Comparison of ENCODE assay signal across 8 mouse cellular contexts in the genomic region with DNA sequence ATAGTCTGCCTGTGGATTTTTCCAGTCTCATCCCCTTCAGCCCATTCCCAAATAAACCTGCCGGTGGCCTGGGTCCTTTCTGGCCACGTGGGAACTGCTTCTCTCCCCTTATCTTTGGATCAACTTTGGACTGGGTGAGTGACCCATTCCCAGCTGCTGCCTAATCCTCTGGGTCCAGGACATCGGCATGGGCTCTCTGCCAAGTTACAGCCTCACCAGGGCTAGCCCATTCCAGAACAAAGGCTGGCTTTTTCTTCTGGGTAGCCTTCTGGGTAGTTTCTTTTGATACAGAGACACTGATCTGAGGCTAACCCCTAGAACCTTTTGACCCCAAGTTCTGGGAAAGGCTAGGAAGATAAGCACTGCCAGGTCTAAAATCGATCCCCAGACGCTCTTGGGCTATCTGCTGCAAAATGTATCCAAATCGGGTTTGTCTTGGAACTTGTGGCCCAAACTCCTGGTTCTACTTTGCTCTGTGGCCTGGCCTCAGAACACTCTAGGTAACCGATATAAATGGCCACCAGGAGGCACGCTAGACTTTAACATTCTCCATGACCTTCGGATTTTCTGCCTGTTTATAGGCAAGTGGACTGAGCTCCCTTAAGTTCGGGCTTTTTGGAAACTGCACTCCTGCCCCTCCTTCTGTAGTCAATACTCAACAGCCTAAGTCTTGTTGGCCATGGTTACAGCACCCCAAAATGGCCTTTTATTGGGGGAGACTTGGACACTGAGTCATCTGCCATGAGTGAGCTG. TPM values are rescaled to one million over a fixed set of nuclear protein-coding genes. Genes with fewer than 3 reads are reported as not detected.
DNase-seq lines count a peak whose midpoint lies in the region; ATAC-seq and TF ChIP-seq lines count a peak whose summit lies in the region.
"Had no signal": no experiment of that assay in that cellular context is flagged by ENCODE, and none has a peak within 500 bp of the region (broad histone marks: within the 10 kb centered on the region; RNA-seq: fewer than 3 reads in every experiment).

No protein-coding gene starts in this region.

- H3K27ac ChIP-seq in liver, adult 2 months (replicated peaks; ENCODE audit: insufficient read depth, low read depth, low read length), result peak overlapping the region; percentile 38; the same call in 1 of the 2 replicates
- no peak overlapping the region for H3K27ac ChIP-seq in midbrain, embryonic 16.5 days (ENCODE audit: low read length)
- H3K27ac ChIP-seq: heart, embryonic 15.5 days had no signal

- H3K4me2 ChIP-seq in midbrain, embryonic 16.5 days (ENCODE audit: low read length), result no peak overlapping the region
- H3K4me2 ChIP-seq: heart, embryonic 15.5 days had no signal

- TF ChIP-seq CTCF in liver, adult 2 months (IDR thresholded peaks at IDR 0.05; ENCODE audit: low read depth, low read length), result peak; percentile 36

- no peak for TF ChIP-seq POLR2A in liver, adult 2 months (IDR thresholded peaks at IDR 0.05; ENCODE audit: extremely low read depth, insufficient read depth, low read length)

- H3K36me3 ChIP-seq in liver, adult 2 months (ENCODE audit: control insufficient read depth, insufficient read depth, low read length), result no peaks in the 10 kb centered on the region
- no peaks in the 10 kb centered on the region for H3K36me3 ChIP-seq in midbrain, embryonic 16.5 days (ENCODE audit: control insufficient read depth, insufficient read depth, low read length)
- H3K36me3 ChIP-seq: heart, embryonic 15.5 days had no signal

- no peak overlapping the region for H3K4me3 ChIP-seq in liver, adult 2 months (ENCODE audit: insufficient read depth, low read depth, low read length)
- no peak overlapping the region for H3K4me3 ChIP-seq in midbrain, embryonic 16.5 days (ENCODE audit: low read depth, low read length)
- H3K4me3 ChIP-seq: heart, embryonic 15.5 days had no signal

- H3K27me3 ChIP-seq in liver, adult 2 months (ENCODE audit: control insufficient read depth, insufficient read depth, low read length), result no peaks in the 10 kb centered on the region
- no peaks in the 10 kb centered on the region for H3K27me3 ChIP-seq in midbrain, embryonic 16.5 days (ENCODE audit: control insufficient read depth, insufficient read depth, low read depth, low read length)
- H3K27me3 ChIP-seq: heart, embryonic 15.5 days had no signal

- 23% methylated on average over 10 of the region's 10 CpGs for WGBS in liver, adult 2 months
- WGBS in midbrain, embryonic 16.5 days, result 60% methylated on average over 10 of the region's 10 CpGs

- peak; percentile 64; the same call in 1 of the 2 replicates for ATAC-seq in megakaryocyte-erythroid progenitor cell, adult 5-6 weeks (replicated peaks; ENCODE audit: low FRiP score, low TSS enrichment, poor library complexity, severe bottlenecking)
- no peak for ATAC-seq in granulocyte monocyte progenitor cell, adult 5-6 weeks (replicated peaks; ENCODE audit: poor library complexity, severe bottlenecking)
- no peak for ATAC-seq in midbrain, embryonic 16.5 days

- DNase-seq in liver, adult 2 months (ENCODE audit: extremely low read depth, low read depth, low spot score), result peak; percentile 77
- DNase-seq in liver (no peak), ES-CJ7 (ENCODE audit: low read depth, low spot score) (peak; percentile 19)
- peak; percentile 22 to 38 for DNase-seq in adrenal gland, postnatal 36 days

- no peaks in the 10 kb centered on the region for H3K9me3 ChIP-seq in midbrain, embryonic 16.5 days (replicated peaks; ENCODE audit: control insufficient read depth, low read length, poor library complexity, severe bottlenecking)
- H3K9me3 ChIP-seq: heart, embryonic 15.5 days had no signal

- H3K9ac ChIP-seq in liver, adult 2 months (ENCODE audit: low read depth, low read length), result 0 out of 2 replicates have a peak overlapping the region, but pooled peaks have one; percentile 8
- no peak overlapping the region for H3K9ac ChIP-seq in midbrain, embryonic 16.5 days (ENCODE audit: low read depth, low read length)
- H3K9ac ChIP-seq: heart, embryonic 15.5 days had no signal

- H3K4me1 ChIP-seq in liver, adult 2 months (ENCODE audit: control insufficient read depth, insufficient read depth, low read length), result peaks cover 11% of the 10 kb centered on the region
- no peaks in the 10 kb centered on the region for H3K4me1 ChIP-seq in midbrain, embryonic 16.5 days (ENCODE audit: control insufficient read depth, insufficient read depth, low read length)
- H3K4me1 ChIP-seq: heart, embryonic 15.5 days had no signal

- H3K79me2 ChIP-seq in liver, adult 2 months (ENCODE audit: control insufficient read depth, insufficient read depth, low read length), result no peaks in the 10 kb centered on the region

RNA-seq across cellular contexts. Expression of a gene that starts 9.8 kb away (rescaled TPM):
- total RNA-seq in liver, adult 2 months (2014; rRNA removed), result 6.5 and 8.6 TPM in 2 replicates
- 15.1 and 17.3 TPM in 2 replicates for polyA plus RNA-seq in liver, adult 2 months (2012; rRNA removed)
- 10 to 100 TPM; 33.4 to 51.6 TPM for total RNA-seq in adrenal gland, postnatal 36 days (2021)
- 0.57 and 1.4 TPM in 2 replicates for total RNA-seq in megakaryocyte-erythroid progenitor cell, adult 5-6 weeks (2014; fragmentation: Nextera tagmentation)
- total RNA-seq in megakaryocyte-erythroid progenitor cell, adult 5-6 weeks (2017), result 0.42 and 0.99 TPM in 2 replicates
- total RNA-seq in granulocyte monocyte progenitor cell, adult 5-6 weeks (2014; fragmentation: Nextera tagmentation), result 0.32 TPM in 1 of 2 replicates, not detected in the other
- total RNA-seq in granulocyte monocyte progenitor cell, adult 5-6 weeks (2017), result 0.30 and 0.41 TPM in 2 replicates
- 8.7 and 9.0 TPM in 2 replicates for polyA plus RNA-seq in midbrain, embryonic 16.5 days (2015; fragmentation: Nextera tagmentation; extraction: Ambion mirVana)
